Mouse (Mus musculus): ENCODE results near the gene Emilin2.

DNA sequence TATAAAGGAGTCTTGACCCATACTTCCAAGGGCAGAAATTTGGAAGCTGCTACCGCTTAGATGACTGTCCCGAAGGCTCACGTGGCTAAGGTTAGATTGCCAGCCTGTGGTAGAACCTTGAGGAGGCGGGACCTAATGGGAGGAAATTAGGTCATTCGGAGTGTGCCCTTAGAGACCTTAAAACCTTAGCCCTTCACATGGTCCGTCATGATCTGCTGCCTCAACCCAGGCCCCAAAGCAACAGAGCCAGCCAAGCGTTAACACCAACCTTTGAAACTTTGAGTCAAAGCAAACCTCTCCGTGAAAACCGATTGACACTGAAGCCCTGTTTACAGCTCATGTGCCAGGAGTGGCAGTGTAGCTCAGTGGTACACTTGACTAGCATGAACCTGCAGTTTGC, 29.1 kb downstream of the Emilin2 start:
- TF ChIP-seq POLR2A (IDR thresholded peaks at IDR 0.05; ENCODE audit: low read depth, low read length) (no peak), CTCF (conservative IDR thresholded peaks at IDR 0.05; ENCODE audit: insufficient read depth, insufficient read length, low read depth, low read length) (no peak)

Data from kidney, adult 2 months (tissue).